Mouse (Mus musculus): ENCODE data around the gene Gm17535. TPM values are rescaled to one million over a fixed set of nuclear protein-coding genes. Genes with fewer than 3 reads are reported as not detected.
"Not testable (repeated sequence)": the region's sequence is repeated elsewhere in the genome, so short reads cannot be mapped to it uniquely, and the experiment has no call there.

The Gm17535 gene
- total RNA-seq (2015) (not detected in 2 replicates), total RNA-seq (2017) (not detected in 2 replicates)

GRCm38 (mm10) chr9:3034299-3034698 is at the start of gene Gm17535:
TSS of gene Gm17535 (plus strand) at chr9:3034599.
- ATAC-seq (ENCODE audit: poor library complexity, severe bottlenecking): not testable (repeated sequence)

DNA sequence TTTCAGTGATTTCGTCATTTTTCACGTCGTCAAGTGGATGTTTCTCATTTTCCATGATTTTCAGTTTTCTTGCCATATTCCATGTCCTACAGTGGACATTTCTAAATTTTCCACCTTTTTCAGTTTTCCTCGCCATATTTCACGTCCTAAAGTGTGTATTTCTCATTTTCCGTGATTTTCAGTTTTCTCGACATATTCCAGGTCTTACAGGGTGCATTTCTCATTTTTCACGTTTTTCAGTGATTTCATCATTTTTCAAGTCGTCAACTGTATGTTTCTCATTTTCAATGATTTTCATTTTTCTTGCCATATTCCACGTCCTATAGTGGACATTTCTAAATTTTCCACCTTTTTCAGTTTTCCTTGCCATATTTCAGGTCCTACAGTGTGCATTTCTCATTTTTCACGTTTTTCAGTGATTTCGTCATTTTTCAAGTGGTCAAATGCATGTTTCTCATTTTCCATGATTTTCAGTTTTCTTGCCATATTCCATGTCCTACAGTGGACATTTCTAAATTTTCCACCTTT is 33.9 kb upstream of the Gm17535 start, which contains the start of gene Gm10722:
TSS of gene Gm10722 (plus strand) at position 478 of the 528 bp plus-strand sequence.
- ATAC-seq (ENCODE audit: poor library complexity, severe bottlenecking): not testable (repeated sequence)

DNA sequence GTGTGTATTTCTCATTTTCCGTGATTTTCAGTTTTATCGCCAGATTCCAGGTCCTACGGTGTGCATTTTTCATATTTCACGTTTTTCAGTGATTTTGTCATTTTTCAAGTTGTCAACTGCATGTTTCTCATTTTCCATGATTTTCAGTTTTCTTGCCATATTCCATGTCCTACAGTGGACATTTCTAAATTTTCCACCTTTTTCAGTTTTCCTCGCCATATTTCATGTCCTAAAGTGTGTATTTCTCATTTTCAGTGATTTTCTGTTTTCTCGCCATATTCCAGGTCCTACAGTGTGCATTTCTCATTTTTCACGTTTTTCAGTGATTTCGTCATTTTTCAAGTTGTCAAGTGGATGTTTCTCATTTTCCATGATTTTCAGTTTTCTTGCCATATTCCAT is 33.4 kb upstream of the Gm17535 start:
- not testable (repeated sequence) for ATAC-seq (ENCODE audit: poor library complexity, severe bottlenecking)

GRCm38 (mm10) chr9:3001948-3002659 is 32.3 kb upstream of the Gm17535 start:
- ATAC-seq (ENCODE audit: poor library complexity, severe bottlenecking): peak; percentile 37

GRCm38 (mm10) chr9:3002794-3003396 is 31.5 kb upstream of the Gm17535 start, which contains the start of gene Gm11168:
TSS of gene Gm11168 (plus strand) at chr9:3003346.
- ATAC-seq (ENCODE audit: poor library complexity, severe bottlenecking): not testable (repeated sequence)

- peak; percentile 31; the same call in 1 of the 2 replicates for ATAC-seq (ENCODE audit: poor library complexity, severe bottlenecking)
Observed at GRCm38 (mm10) chr9:3006179-3006578, 28.2 kb upstream of the Gm17535 start.

DNA sequence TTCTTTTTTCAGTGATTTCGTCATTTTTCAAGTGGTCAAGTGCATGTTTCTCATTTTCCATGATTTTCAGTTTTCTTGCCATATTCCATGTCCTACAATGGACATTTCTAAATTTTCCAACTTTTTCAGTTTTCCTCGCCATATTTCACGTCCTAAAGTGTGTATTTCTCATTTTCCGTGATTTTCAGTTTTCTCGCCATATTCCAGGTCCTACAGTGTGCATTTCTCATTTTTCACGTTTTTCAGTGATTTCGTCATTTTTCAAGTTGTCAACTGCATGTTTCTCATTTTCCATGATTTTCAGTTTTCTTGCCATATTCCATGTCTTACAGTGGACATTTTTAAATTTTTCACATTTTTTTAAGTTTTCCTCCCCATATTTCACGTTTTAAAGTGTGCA is 27.8 kb upstream of the Gm17535 start:
- ATAC-seq (ENCODE audit: poor library complexity, severe bottlenecking): not testable (repeated sequence)

GRCm38 (mm10) chr9:3007272-3007671 is 27.1 kb upstream of the Gm17535 start:
- ATAC-seq (ENCODE audit: poor library complexity, severe bottlenecking): peak; percentile 17; the same call in 1 of the 2 replicates

- ATAC-seq (ENCODE audit: poor library complexity, severe bottlenecking): peak; percentile 25
Observed at GRCm38 (mm10) chr9:3009331-3009730, 25.1 kb upstream of the Gm17535 start.

DNA sequence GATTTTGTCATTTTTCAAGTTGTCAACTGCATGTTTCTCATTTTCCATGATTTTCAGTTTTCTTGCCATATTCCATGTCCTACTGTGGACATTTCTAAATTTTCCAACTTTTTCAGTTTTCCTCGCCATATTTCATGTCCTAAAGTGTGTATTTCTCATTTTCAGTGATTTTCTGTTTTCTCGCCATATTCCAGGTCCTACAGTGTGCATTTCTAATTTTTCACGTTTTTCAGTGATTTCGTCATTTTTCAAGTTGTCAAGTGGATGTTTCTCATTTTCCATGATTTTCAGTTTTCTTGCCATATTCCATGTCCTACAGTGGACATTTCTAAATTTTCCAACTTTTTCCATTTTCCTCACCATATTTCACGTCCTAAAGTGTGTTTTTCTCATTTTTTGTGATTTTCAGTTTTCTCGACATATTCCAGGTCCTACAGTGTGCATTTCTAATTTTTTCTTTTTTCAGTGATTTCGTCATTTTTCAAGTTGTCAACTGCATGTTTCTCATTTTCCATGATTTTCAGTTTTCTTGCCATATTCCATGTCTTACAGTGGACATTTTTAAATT is 22.3 kb upstream of the Gm17535 start:
- ATAC-seq (ENCODE audit: poor library complexity, severe bottlenecking): peak; percentile 44

DNA sequence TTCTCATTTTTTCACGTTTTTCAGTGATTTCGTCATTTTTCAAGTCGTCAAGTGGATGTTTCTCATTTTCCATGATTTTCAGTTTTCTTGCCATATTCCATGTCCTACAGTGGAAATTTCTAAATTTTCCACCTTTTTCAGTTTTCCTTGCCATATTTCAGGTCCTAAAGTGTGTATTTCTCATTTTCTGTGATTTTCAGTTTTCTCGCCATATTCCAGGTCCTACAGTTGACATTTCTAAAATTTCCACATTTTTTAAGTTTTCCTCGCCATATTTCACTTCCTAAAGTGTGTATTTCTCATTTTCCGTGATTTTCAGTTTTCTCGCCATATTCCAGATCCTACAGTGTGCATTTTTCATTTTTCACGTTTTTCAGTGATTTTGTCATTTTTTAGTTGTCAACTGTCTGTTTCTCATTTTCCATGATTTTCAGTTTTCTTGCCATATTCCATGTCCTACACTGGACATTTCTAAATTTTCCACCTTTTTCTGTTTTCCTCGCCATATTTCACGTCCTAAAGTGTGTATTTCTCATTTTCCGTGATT is 21.6 kb upstream of the Gm17535 start, which contains the start of gene Gm10721:
TSS of gene Gm10721 (plus strand) at position 408 of the 547 bp plus-strand sequence.
- peak; percentile 34 for ATAC-seq (ENCODE audit: poor library complexity, severe bottlenecking)

- not testable (repeated sequence) for ATAC-seq (ENCODE audit: poor library complexity, severe bottlenecking)
Observed at GRCm38 (mm10) chr9:3015354-3015753, 19.0 kb upstream of the Gm17535 start, which contains the start of gene Gm10720. TSS of gene Gm10720 (plus strand) at chr9:3015654.

DNA sequence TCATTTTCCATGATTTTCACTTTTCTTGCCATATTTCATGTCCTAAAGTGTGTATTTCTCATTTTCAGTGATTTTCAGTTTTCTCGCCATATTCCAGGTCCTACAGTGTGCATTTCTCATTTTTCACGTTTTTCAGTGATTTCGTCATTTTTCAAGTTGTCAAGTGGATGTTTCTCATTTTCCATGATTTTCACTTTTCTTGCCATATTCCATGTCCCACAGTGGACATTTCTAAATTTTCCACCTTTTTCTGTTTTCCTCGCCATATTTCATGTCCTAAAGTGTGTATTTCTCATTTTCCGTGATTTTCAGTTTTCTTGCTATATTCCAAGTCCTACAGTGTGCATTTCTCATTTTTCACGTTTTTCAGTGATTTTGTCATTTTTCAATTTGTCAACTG is 18.5 kb upstream of the Gm17535 start:
- ATAC-seq (ENCODE audit: poor library complexity, severe bottlenecking): not testable (repeated sequence)

GRCm38 (mm10) chr9:3017108-3017507 is 17.3 kb upstream of the Gm17535 start, which contains the start of gene Gm10719:
TSS of gene Gm10719 (plus strand) at chr9:3017408.
- ATAC-seq (ENCODE audit: poor library complexity, severe bottlenecking): not testable (repeated sequence)

DNA sequence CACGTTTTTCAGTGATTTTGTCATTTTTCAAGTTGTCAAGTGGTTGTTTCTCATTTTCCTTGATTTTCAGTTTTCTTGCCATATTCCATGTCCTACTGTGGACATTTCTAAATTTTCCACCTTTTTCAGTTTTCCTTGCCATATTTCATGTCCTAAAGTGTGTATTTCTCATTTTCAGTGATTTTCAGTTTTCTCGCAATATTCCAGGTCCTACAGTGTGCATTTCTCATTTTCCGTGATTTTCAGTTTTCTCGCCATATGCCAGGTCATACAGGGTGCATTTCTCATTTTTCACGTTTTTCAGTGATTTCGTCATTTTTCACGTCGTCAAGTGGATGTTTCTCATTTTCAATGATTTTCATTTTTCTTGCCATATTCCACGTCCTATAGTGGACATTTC is 15.5 kb upstream of the Gm17535 start:
- ATAC-seq (ENCODE audit: poor library complexity, severe bottlenecking): not testable (repeated sequence)

DNA sequence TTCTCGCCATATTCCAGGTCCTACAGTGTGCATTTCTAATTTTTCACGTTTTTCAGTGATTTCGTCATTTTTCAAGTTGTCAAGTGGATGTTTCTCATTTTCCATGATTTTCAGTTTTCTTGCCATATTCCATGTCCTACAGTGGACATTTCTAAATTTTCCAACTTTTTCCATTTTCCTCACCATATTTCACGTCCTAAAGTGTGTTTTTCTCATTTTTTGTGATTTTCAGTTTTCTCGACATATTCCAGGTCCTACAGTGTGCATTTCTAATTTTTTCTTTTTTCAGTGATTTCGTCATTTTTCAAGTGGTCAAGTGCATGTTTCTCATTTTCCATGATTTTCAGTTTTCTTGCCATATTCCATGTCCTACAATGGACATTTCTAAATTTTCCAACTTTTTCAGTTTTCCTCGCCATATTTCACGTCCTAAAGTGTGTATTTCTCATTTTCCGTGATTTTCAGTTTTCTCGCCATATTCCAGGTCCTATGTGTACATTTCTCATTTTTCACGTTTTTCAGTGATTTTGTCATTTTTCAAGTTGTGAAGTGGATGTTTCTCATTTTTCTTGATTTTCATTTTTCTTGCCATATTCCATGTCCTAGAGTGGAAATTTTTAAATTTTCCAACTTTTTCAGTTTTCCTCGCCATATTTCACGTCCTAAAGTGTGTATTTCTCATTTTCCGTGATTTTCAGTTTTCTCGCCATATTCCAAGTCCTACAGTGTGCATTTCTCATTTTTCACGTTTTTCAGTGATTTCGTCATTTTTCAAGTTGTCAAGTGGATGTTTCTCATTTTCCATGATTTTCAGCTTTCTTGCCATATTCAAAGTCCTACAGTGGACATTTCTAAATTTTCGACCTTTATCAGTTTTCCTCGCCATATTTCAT is 14.3 kb upstream of the Gm17535 start:
- peak; percentile 31 for ATAC-seq (ENCODE audit: poor library complexity, severe bottlenecking)

- ATAC-seq (ENCODE audit: poor library complexity, severe bottlenecking): not testable (repeated sequence)
Observed at GRCm38 (mm10) chr9:3022316-3023008, 11.9 kb upstream of the Gm17535 start.

DNA sequence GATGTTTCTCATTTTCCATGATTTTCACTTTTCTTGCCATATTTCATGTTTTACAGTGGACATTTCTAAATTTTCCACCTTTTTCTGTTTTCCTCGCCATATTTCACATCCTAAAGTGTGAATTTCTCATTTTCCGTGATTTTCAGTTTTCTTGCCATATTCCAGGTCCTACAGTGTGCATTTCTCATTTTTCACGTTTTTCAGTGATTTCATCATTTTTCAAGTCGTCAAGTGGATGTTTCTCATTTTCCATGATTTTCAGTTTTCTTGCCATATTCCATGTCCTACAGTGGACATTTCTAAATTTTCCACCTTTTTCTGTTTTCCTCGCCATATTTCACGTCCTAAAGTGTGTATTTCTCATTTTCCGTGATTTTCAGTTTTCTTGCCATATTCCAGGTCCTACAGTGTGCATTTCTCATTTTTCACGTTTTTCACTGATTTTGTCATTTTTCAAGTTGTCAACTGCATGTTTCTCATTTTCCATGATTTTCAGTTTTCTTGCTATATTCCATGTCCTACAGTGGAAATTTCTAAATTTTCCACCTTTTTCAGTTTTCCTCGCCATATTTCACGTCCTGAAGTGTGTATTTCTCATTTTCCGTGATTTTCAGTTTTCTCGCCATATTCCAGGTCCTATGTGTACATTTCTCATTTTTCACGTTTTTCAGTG is 11.0 kb upstream of the Gm17535 start, which contains the start of gene Gm10718:
TSS of gene Gm10718 (plus strand) at position 236 of the 673 bp plus-strand sequence.
- ATAC-seq (ENCODE audit: poor library complexity, severe bottlenecking): not testable (repeated sequence)
